21 mouse cellular contexts compared by ENCODE assay signal in genomic region chr2:121127536-121127935, GRCm38 (mm10). TPM values are rescaled to one million over a fixed set of nuclear protein-coding genes. Genes with fewer than 3 reads are reported as not detected.
"Had no signal": no experiment of that assay in that cellular context is flagged by ENCODE, and none has a peak within 500 bp of the region (broad histone marks: within the 10 kb centered on the region; RNA-seq: fewer than 3 reads in every experiment).

No protein-coding gene starts in this region.

- H3K9ac ChIP-seq: intestine, embryonic 15.5 days; liver, embryonic 14.5 days; lung, embryonic 15.5 days; midbrain, embryonic 13.5 days had no signal

- H3K4me1 ChIP-seq: intestine, embryonic 15.5 days; lung, embryonic 15.5 days; midbrain, embryonic 10.5 days; midbrain, embryonic 13.5 days had no signal

- ATAC-seq: intestine, embryonic 15.5 days; midbrain, embryonic 13.5 days had no signal

- H3K27ac ChIP-seq: intestine, embryonic 15.5 days; left cerebral cortex, adult 2 months; liver, embryonic 14.5 days; lung, embryonic 15.5 days; midbrain, embryonic 10.5 days; midbrain, embryonic 13.5 days had no signal

- DNase-seq: layer of hippocampus, postnatal 36 days; lung, adult 18-20 months; lung, postnatal 10 days; lung, postnatal 36 days; thymus, adult 18-20 months; thymus, postnatal 36 days had no signal

- H3K36me3 ChIP-seq: intestine, embryonic 15.5 days; lung, embryonic 15.5 days; midbrain, embryonic 10.5 days; midbrain, embryonic 13.5 days had no signal

- H3K4me3 ChIP-seq: intestine, embryonic 15.5 days; left cerebral cortex, adult 2 months; lung, embryonic 15.5 days; megakaryocyte, embryonic 14.5 days; midbrain, embryonic 10.5 days; midbrain, embryonic 13.5 days had no signal

- H3K4me2 ChIP-seq: intestine, embryonic 15.5 days; lung, embryonic 15.5 days; midbrain, embryonic 13.5 days had no signal

- H3K9me3 ChIP-seq: intestine, embryonic 15.5 days; lung, embryonic 15.5 days; megakaryocyte, embryonic 14.5 days; midbrain, embryonic 10.5 days; midbrain, embryonic 13.5 days had no signal

- H3K27me3 ChIP-seq: intestine, embryonic 15.5 days; lung, embryonic 15.5 days; midbrain, embryonic 13.5 days had no signal

RNA-seq across cellular contexts. Expression of gene Tgm7, which starts 17.9 kb away (rescaled TPM):
- polyA plus RNA-seq: limb, embryonic 11.5 days; liver, adult 2 months; liver, embryonic 14.5 days; midbrain, embryonic 10.5 days; midbrain, embryonic 13.5 days; midbrain, postnatal 0 days; neural tube, embryonic 11.5 days; neural tube, embryonic 14.5 days; small intestine, adult 2 months; spleen, adult 2 months had no signal

RNA-seq across cellular contexts. Expression of gene Tgm5, which starts 41.9 kb away (rescaled TPM):
- polyA plus RNA-seq: intestine, embryonic 15.5 days; limb, embryonic 11.5 days; liver, adult 2 months; liver, embryonic 14.5 days; midbrain, embryonic 10.5 days; midbrain, embryonic 13.5 days; spleen, adult 2 months; testis, adult 2 months had no signal
